Mouse (Mus musculus) lung, embryonic 16.5 days (tissue): ENCODE measurements around the gene Gli1. TPM values are rescaled to one million over a fixed set of nuclear protein-coding genes. Genes with fewer than 3 reads are reported as not detected.
"Not testable (repeated sequence)": the region's sequence is repeated elsewhere in the genome, so short reads cannot be mapped to it uniquely, and the experiment has no call there.

Experiments
- ATAC-seq: fragments of 200-750 bp; cut with Nextera tagmentation; 2 replicates; pipeline ENCODE4 v1.8.0; 2017; ENCODE audit warnings: low read depth, mild to moderate bottlenecking, moderate library complexity
- H3K27ac ChIP-seq: fragments of 300-500 bp; sonication (generic); 2 replicates; pipeline ENCODE4 v1.5.1; 2014; ENCODE audit warnings: mild to moderate bottlenecking, control low read depth, low read length
- H3K27me3 ChIP-seq: fragments of 300-500 bp; sonication (generic); 2 replicates; pipeline ENCODE4 v1.6.1; 2014; ENCODE audit warnings: low read depth, low read length, mixed read lengths; ENCODE audit not compliant: control insufficient read depth, insufficient read depth
- H3K36me3 ChIP-seq: fragments of 300-500 bp; sonication (generic); 2 replicates; pipeline ENCODE4 v1.6.1; 2014; ENCODE audit warnings: low read length; ENCODE audit not compliant: control insufficient read depth, insufficient read depth
- H3K4me1 ChIP-seq: fragments of 300-500 bp; sonication (generic); replicated peaks from 2 replicates; pipeline ENCODE4 v1.6.1; 2014; ENCODE audit warnings: low read length, mixed read lengths; ENCODE audit not compliant: control insufficient read depth, insufficient read depth
- H3K4me2 ChIP-seq: fragments of 300-500 bp; sonication (generic); 2 replicates; pipeline ENCODE4 v1.6.1; 2014; ENCODE audit warnings: low read depth, low read length, control low read depth
- H3K4me3 ChIP-seq: fragments of 300-500 bp; sonication (generic); 2 replicates; pipeline ENCODE4 v1.5.1; 2014; ENCODE audit warnings: mild to moderate bottlenecking, low read length, control low read depth
- H3K9ac ChIP-seq: fragments of 300-500 bp; sonication (generic); 2 replicates; pipeline ENCODE4 v1.6.1; 2014; ENCODE audit warnings: low read length, control low read depth
- H3K9me3 ChIP-seq: fragments of 300-500 bp; sonication (generic); 2 replicates; pipeline ENCODE4 v1.6.1; 2016; ENCODE audit warnings: low read length; ENCODE audit not compliant: control insufficient read depth
- WGBS: fragments of 180-500 bp; shearing (Covaris S2); extraction: QIAGEN DNeasy Blood & Tissue Kit; methylation state at CpG from one replicate; pipeline ENCODE4 v1.1.7; 2014; 5-methylcytosine and 5-hydroxymethylcytosine counted together
- polyA plus RNA-seq: library from polyadenylated mRNA; unstranded; fragments of >200 nt; fragmentation: Nextera tagmentation; extraction: Ambion mirVana; gene quantifications from 2 replicates; pipeline ENCODE4 v1.2.1, GENCODE M21; 2015

Gli1 gene
- polyA plus RNA-seq, 1 experiment from 2014 or later = 10.5 TPM

- Histone ChIP-seq H3K4me2 (no peak overlapping the region), H3K9me3 (no peaks in the 10 kb centered on the region), H3K9ac (no peak overlapping the region), H3K36me3 (no peaks in the 10 kb centered on the region), H3K4me3 (no peak overlapping the region), H3K27me3 (no peaks in the 10 kb centered on the region), H3K27ac (no peak overlapping the region), H3K4me1 (no peaks in the 10 kb centered on the region)
- ATAC-seq = no peak
- WGBS = 30% methylated on average over 4 of the region's 4 CpGs
Observed at GRCm38 (mm10) chr10:127318009-127318408, 23.8 kb downstream of the Gli1 start.

GRCm38 (mm10) chr10:127317277-127317676 is 24.5 kb downstream of the Gli1 start:
- H3K4me2 ChIP-seq = no peak overlapping the region
- H3K27ac ChIP-seq = no peak overlapping the region
- no peaks in the 10 kb centered on the region for H3K36me3 ChIP-seq
- whole genome bisulfite sequencing = 49% methylated on average over 2 of the region's 2 CpGs
- H3K9me3 ChIP-seq = no peaks in the 10 kb centered on the region
- no peaks in the 10 kb centered on the region for H3K4me1 ChIP-seq
- no peak for ATAC-seq
- no peak overlapping the region for H3K9ac ChIP-seq
- no peaks in the 10 kb centered on the region for H3K27me3 ChIP-seq
- H3K4me3 ChIP-seq = no peak overlapping the region

- not testable (repeated sequence) for H3K4me3 ChIP-seq, H3K4me2 ChIP-seq, H3K27me3 ChIP-seq, H3K36me3 ChIP-seq, H3K9me3 ChIP-seq, H3K27ac ChIP-seq, ATAC-seq, H3K4me1 ChIP-seq, H3K9ac ChIP-seq
- WGBS = 63% methylated on average over 1 of the region's 1 CpGs
Observed at GRCm38 (mm10) chr10:127314950-127315349, 26.8 kb downstream of the Gli1 start.

- H3K4me2 ChIP-seq, ATAC-seq, H3K27me3 ChIP-seq, H3K9ac ChIP-seq, H3K27ac ChIP-seq, H3K36me3 ChIP-seq, H3K4me3 ChIP-seq, H3K9me3 ChIP-seq, H3K4me1 ChIP-seq: not testable (repeated sequence)
- WGBS = 85% methylated on average over 5 of the region's 5 CpGs
Observed at GRCm38 (mm10) chr10:127313516-127313915, 28.3 kb downstream of the Gli1 start.

GRCm38 (mm10) chr10:127312858-127313257 is 28.9 kb downstream of the Gli1 start:
- H3K27me3 ChIP-seq = no peaks in the 10 kb centered on the region
- peaks cover 6% of the 10 kb centered on the region for H3K4me1 ChIP-seq
- WGBS = 59% methylated on average over 4 of the region's 4 CpGs
- H3K9ac ChIP-seq = no peak overlapping the region
- H3K4me3 ChIP-seq = no peak overlapping the region
- H3K9me3 ChIP-seq = no peaks in the 10 kb centered on the region
- peaks cover 9% of the 10 kb centered on the region for H3K36me3 ChIP-seq
- no peak overlapping the region for H3K27ac ChIP-seq
- ATAC-seq = no peak
- no peak overlapping the region for H3K4me2 ChIP-seq

GRCm38 (mm10) chr10:127312356-127312676 is 29.5 kb downstream of the Gli1 start:
- no peaks in the 10 kb centered on the region for H3K27me3 ChIP-seq
- H3K27ac ChIP-seq = peak overlapping the region; percentile 69
- under 1% methylated on average over 4 of the region's 4 CpGs for WGBS
- peaks cover 6% of the 10 kb centered on the region for H3K4me1 ChIP-seq
- H3K36me3 ChIP-seq = peaks cover 14% of the 10 kb centered on the region
- ATAC-seq = peak; percentile 66
- peak overlapping the region; percentile 63 for H3K4me2 ChIP-seq
- no peaks in the 10 kb centered on the region for H3K9me3 ChIP-seq
- H3K4me3 ChIP-seq = peak overlapping the region; percentile 77
- peak overlapping the region; percentile 84 for H3K9ac ChIP-seq

GRCm38 (mm10) chr10:127311476-127312355 is 30.1 kb downstream of the Gli1 start, which contains the start of gene Mars:
Gene Mars, minus strand, starts transcription at chr10:127311786.
- WGBS = under 1% methylated on average over 65 of the region's 65 CpGs
- Histone ChIP-seq H3K4me2 (peak within 1 kb of the TSS; percentile 63), H3K4me1 (peaks cover 6% of the 10 kb centered on the region), H3K9me3 (no peaks in the 10 kb centered on the region), H3K27ac (peak within 1 kb of the TSS; percentile 69), H3K36me3 (peaks cover 20% of the 10 kb centered on the region), H3K4me3 (peak within 1 kb of the TSS; percentile 77), H3K9ac (peak within 1 kb of the TSS; percentile 84), H3K27me3 (no peaks in the 10 kb centered on the region)
- ATAC-seq = peak; percentile 98

- peak overlapping the region; percentile 62 for H3K4me2 ChIP-seq
- peak; percentile 59 for ATAC-seq
- peak overlapping the region; percentile 84 for H3K9ac ChIP-seq
- H3K4me3 ChIP-seq = peak overlapping the region; percentile 77
- no peaks in the 10 kb centered on the region for H3K9me3 ChIP-seq
- 28% methylated on average over 23 of the region's 23 CpGs for WGBS
- H3K36me3 ChIP-seq = peaks cover 26% of the 10 kb centered on the region
- H3K4me1 ChIP-seq = peaks cover 6% of the 10 kb centered on the region
- H3K27ac ChIP-seq = peak overlapping the region; percentile 44; the same call in 1 of the 2 replicates
- H3K27me3 ChIP-seq = no peaks in the 10 kb centered on the region
Observed at GRCm38 (mm10) chr10:127310523-127311475, 31.0 kb downstream of the Gli1 start.

GRCm38 (mm10) chr10:127309167-127309566 is 32.6 kb downstream of the Gli1 start:
- not testable (repeated sequence) for H3K27ac ChIP-seq, H3K9ac ChIP-seq, H3K4me1 ChIP-seq, ATAC-seq, H3K9me3 ChIP-seq, H3K27me3 ChIP-seq, H3K4me3 ChIP-seq, H3K4me2 ChIP-seq
- WGBS = 82% methylated on average over 3 of the region's 3 CpGs
- H3K36me3 ChIP-seq = peaks cover 38% of the 10 kb centered on the region
